Mouse (Mus musculus) spleen, postnatal 10 days (tissue): Measurements from ENCODE around the gene Inpp4a.

ENCODE experiments used
- DNase-seq, 2 experiments: peaks; one replicate each; pipeline ENCODE4 v3.0.0; 2021 to 2022; ENCODE audit warnings: low spot score in 2 of 2

Gene Inpp4a

DNA sequence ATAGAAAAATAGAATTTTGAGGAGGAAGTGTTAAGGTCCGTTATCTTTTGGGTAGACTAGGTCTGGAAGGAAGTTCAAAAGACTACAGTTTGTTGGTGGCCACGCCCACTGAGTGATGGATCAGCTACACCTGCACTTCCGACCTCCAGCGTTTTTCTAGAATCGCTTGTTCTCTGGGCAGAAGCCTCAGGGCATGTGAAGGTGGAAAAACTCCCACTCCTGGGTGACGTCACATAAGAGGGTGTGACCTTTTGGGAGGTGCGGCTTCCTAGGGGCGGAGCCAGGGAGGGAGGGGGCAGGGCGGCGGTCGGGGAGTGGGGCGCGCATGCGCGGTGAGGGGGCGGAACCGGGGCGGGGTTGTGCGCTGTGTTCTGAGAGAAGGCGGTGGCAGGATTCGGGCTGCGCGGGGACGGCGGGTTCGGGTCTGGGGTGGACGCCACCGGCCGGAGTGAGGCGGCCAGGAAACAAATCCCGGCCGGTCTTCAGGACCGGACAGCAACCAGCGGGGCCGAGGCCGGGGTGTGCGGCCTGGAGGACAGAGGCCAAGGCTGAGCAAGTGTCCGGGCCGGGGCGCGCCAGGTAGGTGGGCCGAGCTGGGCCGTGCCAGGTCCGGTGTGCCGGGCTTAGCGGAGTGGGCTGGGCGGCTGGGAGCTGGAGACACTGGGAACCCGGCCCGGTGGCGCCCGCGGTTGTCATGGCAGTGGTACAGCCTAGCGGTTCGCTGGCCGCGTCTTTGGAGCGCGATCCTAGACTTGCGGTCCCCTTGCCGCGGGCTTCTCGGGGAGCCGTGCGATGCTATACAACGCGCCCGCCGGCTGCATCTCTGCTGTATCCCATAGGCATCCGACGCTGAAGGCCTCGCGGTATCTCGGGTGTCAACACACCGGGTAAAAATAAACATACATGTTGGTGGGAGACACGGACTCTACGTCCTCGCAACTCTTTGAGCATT lies at the start of gene Inpp4a:
Gene Inpp4a, plus strand, starts transcription at position 326 of the 952 bp plus-strand sequence.
- DNase-seq = peak; percentile 85 to 96

DNA sequence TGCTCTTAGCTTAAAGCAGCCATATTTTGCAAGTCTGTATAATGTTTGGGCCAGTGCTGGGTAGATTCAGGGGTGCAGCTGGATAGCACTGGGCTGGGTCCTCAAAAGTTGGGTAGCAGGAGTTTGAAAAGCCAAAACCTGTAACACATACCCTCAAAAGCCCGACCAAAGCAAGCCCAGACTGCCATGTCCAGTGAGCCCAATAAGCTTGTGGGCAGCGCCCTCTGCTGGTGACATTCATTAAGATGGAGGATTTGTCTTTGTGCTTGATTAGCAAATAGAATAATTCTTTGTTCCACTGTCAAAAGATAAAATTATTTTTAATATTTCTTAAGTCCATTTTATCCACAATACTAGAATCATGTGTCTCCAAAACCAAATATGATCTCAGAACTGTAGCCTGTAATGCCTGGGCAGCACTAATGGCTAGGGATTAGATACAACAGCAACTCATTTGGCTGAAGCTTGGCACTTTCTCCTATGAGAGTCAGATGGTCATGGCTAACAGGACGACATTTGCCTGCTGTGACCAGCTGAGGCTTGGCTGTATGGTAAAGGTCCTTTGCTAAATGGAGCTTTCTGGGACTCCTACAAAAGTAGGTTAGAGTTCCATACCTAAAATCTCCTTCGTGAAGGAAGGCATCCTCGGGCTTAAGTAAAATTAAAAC lies 48.9 kb upstream of the Inpp4a start:
- DNase-seq = peak; percentile 61 to 84

DNA sequence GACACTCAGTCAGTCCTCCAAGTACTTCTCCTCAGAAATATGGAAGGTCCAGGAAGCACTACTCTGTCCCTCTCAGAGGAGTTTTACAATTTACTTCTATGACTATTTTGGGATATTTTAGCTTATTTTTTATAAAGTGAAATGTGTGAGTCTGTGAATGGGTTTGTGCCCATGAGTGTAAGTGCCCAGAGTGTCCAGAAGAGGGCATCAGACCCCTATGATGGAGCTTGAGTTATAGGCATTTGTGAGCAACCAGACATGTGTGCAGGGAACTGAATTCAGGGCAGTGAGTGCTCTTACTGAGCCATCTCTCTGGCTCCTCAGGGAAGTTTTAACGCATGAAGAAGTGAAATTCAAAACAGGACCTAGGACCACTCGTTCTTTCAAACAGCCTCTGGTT lies 41.2 kb upstream of the Inpp4a start:
- no peak for DNase-seq

GRCm38 (mm10) chr1:37272464-37272863 lies 27.2 kb upstream of the Inpp4a start:
- peak; percentile 21 to 65 for DNase-seq

- DNase-seq = no peak
Observed at GRCm38 (mm10) chr1:37286556-37286955, 13.1 kb upstream of the Inpp4a start.

GRCm38 (mm10) chr1:37287748-37288147 lies 11.9 kb upstream of the Inpp4a start:
- DNase-seq = no peak

DNA sequence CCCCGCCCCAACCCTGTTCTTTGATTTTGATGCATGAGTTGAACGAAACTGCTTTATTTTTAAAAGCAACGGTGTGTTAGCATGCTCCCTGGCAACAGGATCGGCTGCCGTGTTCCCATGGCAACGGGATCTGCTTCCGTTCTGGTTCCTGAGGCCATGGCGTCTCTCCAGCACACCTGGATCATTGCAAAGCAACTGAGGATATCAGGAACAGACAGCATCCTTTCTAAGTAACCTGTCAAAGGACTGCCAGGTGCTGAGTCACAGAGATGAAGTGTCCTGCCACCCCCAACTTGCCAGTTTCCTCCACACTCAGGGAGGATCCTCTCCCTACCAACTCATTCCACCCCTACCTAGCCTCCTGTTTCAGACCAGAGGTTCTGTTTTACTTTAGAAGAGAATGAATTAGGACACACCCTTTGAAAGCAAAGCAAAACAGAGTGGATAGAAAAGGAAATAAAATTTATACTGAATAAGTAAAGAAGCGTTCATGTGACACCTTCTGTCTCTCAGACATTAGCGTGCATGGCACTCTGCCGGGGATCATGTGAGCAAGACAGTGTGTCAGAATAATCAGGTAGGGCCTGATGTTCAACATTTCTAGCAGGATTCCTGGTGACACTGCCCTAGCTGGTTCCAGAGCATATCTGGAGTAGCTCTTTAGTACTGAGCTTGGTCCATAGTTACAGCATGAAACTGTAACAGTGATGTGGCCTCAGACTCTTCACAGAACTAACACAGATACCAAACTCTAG lies 11.3 kb upstream of the Inpp4a start:
- DNase-seq = no peak

DNA sequence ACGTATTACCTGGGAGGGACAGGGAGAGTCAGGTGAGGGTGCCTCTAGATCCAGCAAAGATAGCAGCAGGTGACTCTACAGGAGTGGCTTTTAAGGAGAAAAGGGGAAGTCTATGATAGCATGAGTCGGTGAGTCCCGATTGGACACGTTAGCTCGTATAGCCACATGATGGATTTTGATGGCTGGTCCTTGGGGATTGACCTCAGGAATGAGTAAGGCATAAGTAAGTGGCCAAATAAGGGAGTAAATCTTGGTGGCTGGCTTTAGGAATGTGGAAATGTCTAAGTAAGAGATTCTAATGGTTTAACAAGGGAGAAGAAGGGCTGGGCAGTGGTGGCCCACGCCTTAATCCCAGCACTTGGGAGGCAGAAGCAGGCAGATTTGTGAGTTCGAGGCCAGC lies 10.7 kb upstream of the Inpp4a start:
- no peak for DNase-seq

DNA sequence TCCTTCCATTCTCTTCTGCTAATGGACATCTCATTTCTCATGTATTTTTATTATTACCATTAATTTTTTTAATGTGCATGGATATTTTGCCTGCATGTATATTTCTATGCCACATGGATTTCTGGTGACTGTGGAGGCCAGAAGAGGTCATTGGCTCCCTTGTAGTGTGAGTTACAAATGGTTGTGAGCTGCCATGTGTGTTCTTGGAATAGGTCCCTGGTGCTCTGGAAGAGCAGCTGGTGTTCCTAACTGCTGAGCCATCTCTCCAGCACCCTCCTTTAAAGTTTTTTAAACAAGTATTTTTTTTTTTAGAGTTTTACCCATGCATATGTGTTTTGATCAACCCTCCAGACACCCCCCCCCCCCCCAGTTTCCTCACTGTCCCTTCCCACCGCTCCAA lies 3.3 kb upstream of the Inpp4a start:
- no peak for DNase-seq

- no peak for DNase-seq
Observed at GRCm38 (mm10) chr1:37298904-37299303, 761 bp upstream of the Inpp4a start.

GRCm38 (mm10) chr1:37300650-37301049 lies 985 bp downstream of the Inpp4a start:
- DNase-seq = peak in 1 of 2 experiments; percentile 36

DNA sequence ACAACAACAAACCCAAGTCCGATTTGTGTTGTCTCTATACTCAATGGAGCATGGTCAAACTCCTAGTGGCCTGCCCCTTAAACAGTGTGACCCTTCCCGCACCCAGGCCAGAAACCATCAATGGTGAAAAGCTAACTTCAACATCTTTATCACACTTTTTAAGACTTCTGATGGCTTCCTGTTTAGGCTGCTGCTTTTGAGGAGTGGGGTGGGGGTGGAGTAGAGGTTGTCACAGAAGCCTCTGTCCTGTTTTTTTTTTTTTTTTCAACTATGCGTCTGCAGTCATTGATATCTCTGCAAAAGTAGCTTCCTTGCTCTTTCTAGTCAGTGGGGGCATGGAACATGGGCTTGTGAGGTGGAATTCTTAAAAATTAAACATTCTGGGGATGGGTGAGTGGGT lies 3.1 kb downstream of the Inpp4a start:
- DNase-seq = no peak

DNA sequence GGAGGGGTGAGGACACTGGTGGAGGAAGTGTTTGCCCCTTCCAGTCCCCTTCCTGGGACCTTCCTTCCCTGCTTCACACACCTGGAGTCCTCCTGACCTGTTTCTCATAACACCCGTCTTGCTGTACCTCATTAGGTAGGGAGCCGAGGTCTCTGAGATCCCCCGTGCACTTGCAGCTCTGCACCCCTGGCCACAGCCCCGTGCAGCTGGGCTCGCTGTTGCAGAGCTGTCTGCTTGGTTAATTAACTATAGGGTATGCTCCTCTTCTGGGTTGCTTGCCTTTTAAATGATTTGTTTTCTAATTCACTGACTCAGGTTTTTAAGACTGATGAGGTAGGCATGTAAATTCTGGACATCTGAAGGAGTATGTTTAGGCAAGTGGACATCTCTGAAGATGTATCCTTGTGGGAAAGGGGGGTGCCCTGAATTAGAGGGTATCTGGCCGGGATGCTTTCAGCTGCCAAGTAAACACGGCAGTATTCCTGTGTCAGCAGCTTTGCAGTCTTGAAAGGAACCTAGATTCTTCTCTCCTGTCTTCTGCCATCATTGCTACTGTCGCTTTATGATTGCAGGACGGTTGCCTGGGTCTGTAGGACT lies 6.1 kb downstream of the Inpp4a start:
- DNase-seq = no peak

DNA sequence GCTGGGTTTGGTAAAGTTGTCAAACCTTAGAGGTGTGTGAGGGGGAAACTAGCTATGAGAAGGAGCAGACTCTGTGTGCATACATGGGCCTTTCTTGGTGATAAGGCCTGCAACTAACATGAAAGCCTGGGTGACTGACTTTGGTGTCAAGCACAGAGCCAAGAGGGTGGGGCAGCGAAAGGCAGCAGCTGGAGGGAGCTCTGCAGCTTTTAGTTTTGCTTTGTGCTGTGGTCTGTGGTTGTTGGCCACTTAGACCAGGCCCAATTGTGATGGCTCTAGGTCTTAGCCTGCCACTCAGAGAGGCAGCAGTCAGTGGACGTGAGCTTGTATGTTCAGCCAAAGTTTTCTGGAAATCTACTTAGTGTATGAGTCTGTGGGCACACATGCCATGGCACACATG lies 7.9 kb downstream of the Inpp4a start:
- DNase-seq = no peak

DNA sequence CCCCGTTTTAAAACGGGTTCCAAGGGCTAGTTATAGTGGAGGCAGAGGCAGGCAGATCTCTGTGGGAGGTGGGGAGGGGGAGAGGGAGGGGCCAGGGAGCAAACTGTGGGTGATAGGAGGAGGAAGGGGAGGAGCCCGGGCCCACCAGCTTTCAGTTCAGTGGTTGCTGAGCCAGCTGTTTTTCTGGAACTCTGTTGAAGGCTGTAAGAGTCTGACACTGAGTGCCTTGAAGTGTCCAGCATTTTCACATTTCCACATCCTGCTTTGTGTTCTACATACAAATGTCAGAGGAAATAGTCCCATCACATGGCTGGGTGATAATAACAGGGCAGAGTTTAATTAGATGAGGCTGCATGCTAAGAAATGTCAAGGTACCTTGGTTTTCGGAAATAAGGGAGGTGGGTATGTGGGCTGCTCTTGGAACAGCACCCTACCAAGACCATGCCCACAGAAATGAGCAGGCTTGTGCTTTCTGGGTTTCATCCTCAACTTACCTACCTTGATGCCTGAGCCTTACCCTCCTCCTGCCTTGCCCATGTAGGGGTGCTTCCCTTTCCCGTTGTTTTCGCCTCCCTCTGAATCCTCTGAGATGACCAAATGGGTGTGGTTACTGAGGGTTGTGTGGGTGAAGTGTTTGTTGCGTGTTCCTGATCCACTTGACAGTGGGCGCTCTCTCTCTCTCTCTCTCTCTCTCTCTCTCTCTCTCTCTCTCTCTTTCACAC lies 8.5 kb downstream of the Inpp4a start:
- no peak for DNase-seq

GRCm38 (mm10) chr1:37308743-37309100 lies 9.1 kb downstream of the Inpp4a start:
- DNase-seq = no peak

- DNase-seq = no peak
Observed at GRCm38 (mm10) chr1:37309939-37310515, 10.4 kb downstream of the Inpp4a start.

GRCm38 (mm10) chr1:37314338-37314737 lies 14.7 kb downstream of the Inpp4a start:
- no peak for DNase-seq

- DNase-seq = peak in 1 of 2 experiments; percentile 17
Observed at GRCm38 (mm10) chr1:37317644-37318285, 18.1 kb downstream of the Inpp4a start.

GRCm38 (mm10) chr1:37318558-37318957 lies 18.9 kb downstream of the Inpp4a start:
- DNase-seq = no peak
